Mouse (Mus musculus) kidney, postnatal 4 days (tissue): ENCODE results near the gene Gm33543.

Source experiments
- DNase-seq, 2 experiments: peaks; one replicate each; pipeline ENCODE4 v3.0.0; 2021; ENCODE audit warnings: mixed read lengths in 2 of 2

The Gm33543 gene

GRCm38 (mm10) chr10:95774856-95775255 lies 67.9 kb downstream of the Gm33543 start:
- DNase-seq: no peak

GRCm38 (mm10) chr10:95774001-95774628 lies 68.6 kb downstream of the Gm33543 start:
- DNase-seq: peak in 1 of 2 experiments; percentile 27
